Mouse (Mus musculus): ENCODE measurements around the gene Olfr920. TPM values are rescaled to one million over a fixed set of nuclear protein-coding genes. Genes with fewer than 3 reads are reported as not detected.

Gene Olfr920
- not detected in 2 replicates for polyA plus RNA-seq (2012)

- TF ChIP-seq GATA1 (IDR thresholded peaks at IDR 0.05; ENCODE audit: low read length): no peak
These were observed at the start of gene Olfr920 for GRCm38 (mm10) chr9:38751999-38752398. Olfr920 (plus strand) TSS chr9:38752299.

GRCm38 (mm10) chr9:38718102-38718501 lies 34.0 kb upstream of the Olfr920 start, which contains the start of gene Vwa5a:
Vwa5a (plus strand) TSS chr9:38718268.
- TF ChIP-seq GATA1 (IDR thresholded peaks at IDR 0.05; ENCODE audit: low read length): no peak

- TF ChIP-seq GATA1 (IDR thresholded peaks at IDR 0.05; ENCODE audit: low read length): no peak
These were observed 33.1 kb upstream of the Olfr920 start for GRCm38 (mm10) chr9:38718927-38719441.

GRCm38 (mm10) chr9:38724044-38724443 lies 28.1 kb upstream of the Olfr920 start:
- no peak for TF ChIP-seq GATA1 (IDR thresholded peaks at IDR 0.05; ENCODE audit: low read length)

- TF ChIP-seq GATA1 (IDR thresholded peaks at IDR 0.05; ENCODE audit: low read length): no peak
These were observed 23.9 kb upstream of the Olfr920 start for GRCm38 (mm10) chr9:38728218-38728617.

GRCm38 (mm10) chr9:38741408-38741807 lies 10.7 kb upstream of the Olfr920 start:
- no peak for TF ChIP-seq GATA1 (IDR thresholded peaks at IDR 0.05; ENCODE audit: low read length)

GRCm38 (mm10) chr9:38744619-38745315 lies 7.3 kb upstream of the Olfr920 start:
- peak; percentile 15 for TF ChIP-seq GATA1 (IDR thresholded peaks at IDR 0.05; ENCODE audit: low read length)

GRCm38 (mm10) chr9:38772768-38773167 lies 20.7 kb downstream of the Olfr920 start, which contains the start of gene Olfr921:
Olfr921 (plus strand) TSS chr9:38773068.
- TF ChIP-seq GATA1 (IDR thresholded peaks at IDR 0.05; ENCODE audit: low read length): no peak

- TF ChIP-seq GATA1 (IDR thresholded peaks at IDR 0.05; ENCODE audit: low read length): no peak
These were observed 40.6 kb downstream of the Olfr920 start for GRCm38 (mm10) chr9:38792689-38793088.

- TF ChIP-seq GATA1 (IDR thresholded peaks at IDR 0.05; ENCODE audit: low read length): no peak
These were observed 53.6 kb downstream of the Olfr920 start for GRCm38 (mm10) chr9:38805696-38806095.

Other genes with a start within 250 kb of the Olfr920 start
- not detected in 2 replicates for gene Olfr911-ps1, start 230.7 kb upstream of the Olfr920 start, polyA plus RNA-seq (2012)
- not detected in 2 replicates for gene Olfr910, start 214.4 kb upstream of the Olfr920 start, polyA plus RNA-seq (2012)
- gene Olfr912, start 172.1 kb upstream of the Olfr920 start, polyA plus RNA-seq (2012): not detected in 2 replicates
- not detected in 2 replicates for gene Olfr913, start 159.5 kb upstream of the Olfr920 start, polyA plus RNA-seq (2012)
- gene Olfr914, start 147.2 kb upstream of the Olfr920 start, polyA plus RNA-seq (2012): not detected in 2 replicates
- not detected in 2 replicates for gene Olfr916, start 92.4 kb upstream of the Olfr920 start, polyA plus RNA-seq (2012)
- not detected in 2 replicates for gene Olfr917, start 86.5 kb upstream of the Olfr920 start, polyA plus RNA-seq (2012)
- not detected in 2 replicates for gene Olfr918, start 77.7 kb upstream of the Olfr920 start, polyA plus RNA-seq (2012)
- gene Olfr919, start 48.6 kb upstream of the Olfr920 start, polyA plus RNA-seq (2012): not detected in 2 replicates
- gene Vwa5a, start 34.0 kb upstream of the Olfr920 start, polyA plus RNA-seq (2012): 0.40 and 0.56 TPM in 2 replicates
- gene Olfr921, start 20.8 kb downstream of the Olfr920 start, polyA plus RNA-seq (2012): not detected in 2 replicates
- gene Olfr922, start 62.3 kb downstream of the Olfr920 start, polyA plus RNA-seq (2012): not detected in 2 replicates
- not detected in 2 replicates for gene Olfr923, start 74.2 kb downstream of the Olfr920 start, polyA plus RNA-seq (2012)
- gene Olfr924, start 92.2 kb downstream of the Olfr920 start, polyA plus RNA-seq (2012): not detected in 2 replicates
- gene Olfr26, start 102.8 kb downstream of the Olfr920 start, polyA plus RNA-seq (2012): not detected in 2 replicates
- not detected in 2 replicates for gene Olfr926, start 124.8 kb downstream of the Olfr920 start, polyA plus RNA-seq (2012)
- not detected in 2 replicates for gene Olfr930, start 177.5 kb downstream of the Olfr920 start, polyA plus RNA-seq (2012)
- not detected in 2 replicates for gene Olfr933, start 220.0 kb downstream of the Olfr920 start, polyA plus RNA-seq (2012)
- not detected in 2 replicates for gene Olfr934, start 236.0 kb downstream of the Olfr920 start, polyA plus RNA-seq (2012)
- gene Olfr935, start 247.4 kb downstream of the Olfr920 start, polyA plus RNA-seq (2012): not detected in 2 replicates